Mouse (Mus musculus) liver, embryonic 15.5 days (tissue): ENCODE measurements around the gene Gtpbp4. TPM values are rescaled to one million over a fixed set of nuclear protein-coding genes. Genes with fewer than 3 reads are reported as not detected.
"Not testable (repeated sequence)": the region's sequence is repeated elsewhere in the genome, so short reads cannot be mapped to it uniquely, and the experiment has no call there.

Experiments
- ATAC-seq: fragments of 200-750 bp; cut with Nextera tagmentation; 2 replicates; pipeline ENCODE4 v1.8.0; 2017; ENCODE audit warnings: moderate number of reproducible peaks, mild to moderate bottlenecking, moderate library complexity; ENCODE audit not compliant: insufficient read depth
- H3K27ac ChIP-seq: fragments of 300-500 bp; sonication (generic); replicated peaks from 2 replicates; pipeline ENCODE4 v1.5.1; 2015; ENCODE audit warnings: mild to moderate bottlenecking, inconsistent platforms
- H3K27me3 ChIP-seq: fragments of 300-500 bp; sonication (generic); 2 replicates; pipeline ENCODE4 v1.6.1; 2015; ENCODE audit warnings: mild to moderate bottlenecking, inconsistent platforms
- H3K36me3 ChIP-seq: fragments of 300-500 bp; sonication (generic); replicated peaks from 2 replicates; pipeline ENCODE4 v1.6.1; 2015; ENCODE audit warnings: moderate library complexity, mild to moderate bottlenecking, inconsistent platforms
- H3K4me1 ChIP-seq: fragments of 300-500 bp; sonication (generic); replicated peaks from 2 replicates; pipeline ENCODE4 v1.6.1; 2015; ENCODE audit warnings: inconsistent platforms
- H3K4me2 ChIP-seq: fragments of 300-500 bp; sonication (generic); 2 replicates; pipeline ENCODE4 v1.6.1; 2015; ENCODE audit warnings: moderate library complexity, mild to moderate bottlenecking, inconsistent platforms
- H3K4me3 ChIP-seq: fragments of 300-500 bp; sonication (generic); replicated peaks from 2 replicates; pipeline ENCODE4 v1.5.1; 2015; ENCODE audit warnings: mild to moderate bottlenecking, inconsistent platforms
- H3K9ac ChIP-seq: fragments of 300-500 bp; sonication (generic); 2 replicates; pipeline ENCODE4 v1.6.1; 2015; ENCODE audit warnings: moderate library complexity, mild to moderate bottlenecking, inconsistent platforms
- H3K9me3 ChIP-seq: fragments of 300-500 bp; sonication (generic); replicated peaks from 2 replicates; pipeline ENCODE4 v1.6.1; 2016; ENCODE audit warnings: inconsistent platforms
- WGBS: fragments of 180-500 bp; shearing (Covaris S2); methylation state at CpG from one replicate; pipeline ENCODE4 v1.1.7; 2015; ENCODE audit warnings: mixed read lengths; ENCODE audit not compliant: insufficient replicate concordance; 5-methylcytosine and 5-hydroxymethylcytosine counted together
- polyA plus RNA-seq: library from polyadenylated mRNA; unstranded; fragments of >200 nt; fragmentation: Nextera tagmentation; extraction: Ambion mirVana; gene quantifications from 2 replicates; pipeline ENCODE4 v1.2.1, GENCODE M21; 2015

Gtpbp4 gene
- polyA plus RNA-seq, 1 experiment from 2014 or later = 35.9 TPM

DNA sequence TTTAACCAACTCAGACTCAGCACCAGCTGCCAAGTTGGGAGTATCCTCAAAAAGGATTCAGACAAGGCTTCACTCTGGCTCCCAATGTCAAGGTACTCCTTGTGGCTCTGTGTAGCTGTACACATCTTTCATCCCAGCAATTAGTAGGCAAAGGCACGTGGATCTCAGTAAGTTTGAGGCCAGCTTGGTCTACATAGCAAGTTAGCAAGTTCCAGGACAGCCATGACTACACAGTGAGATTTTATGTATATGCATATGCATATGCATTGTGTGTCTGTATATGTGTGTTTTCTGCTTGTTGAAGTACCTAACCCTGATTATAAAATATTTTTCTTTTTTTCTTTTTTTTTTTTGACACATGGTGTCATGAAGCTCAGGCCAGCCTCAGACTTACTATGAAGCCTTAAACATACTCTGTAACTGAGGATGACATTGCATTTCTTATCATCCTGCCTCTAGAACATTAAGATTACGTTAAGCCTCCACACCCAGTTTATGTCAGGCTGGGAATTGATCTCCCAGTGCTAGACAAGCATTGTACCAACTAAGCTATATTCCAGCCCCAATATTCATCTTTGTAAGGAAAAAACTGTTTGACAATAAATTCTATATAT lies 23.2 kb upstream of the Gtpbp4 start:
- no peaks in the 10 kb centered on the region; the same call in 1 of the 2 replicates for H3K9me3 ChIP-seq
- peak overlapping the region; percentile 41 for H3K4me2 ChIP-seq
- H3K4me1 ChIP-seq = peaks cover 70% of the 10 kb centered on the region
- H3K27ac ChIP-seq = peak overlapping the region; percentile 81
- WGBS = 29% methylated on average over 2 of the region's 2 CpGs
- peak; percentile 90 for ATAC-seq
- H3K27me3 ChIP-seq = no peaks in the 10 kb centered on the region
- no peaks in the 10 kb centered on the region for H3K36me3 ChIP-seq
- no peak overlapping the region for H3K9ac ChIP-seq
- no peak overlapping the region for H3K4me3 ChIP-seq

DNA sequence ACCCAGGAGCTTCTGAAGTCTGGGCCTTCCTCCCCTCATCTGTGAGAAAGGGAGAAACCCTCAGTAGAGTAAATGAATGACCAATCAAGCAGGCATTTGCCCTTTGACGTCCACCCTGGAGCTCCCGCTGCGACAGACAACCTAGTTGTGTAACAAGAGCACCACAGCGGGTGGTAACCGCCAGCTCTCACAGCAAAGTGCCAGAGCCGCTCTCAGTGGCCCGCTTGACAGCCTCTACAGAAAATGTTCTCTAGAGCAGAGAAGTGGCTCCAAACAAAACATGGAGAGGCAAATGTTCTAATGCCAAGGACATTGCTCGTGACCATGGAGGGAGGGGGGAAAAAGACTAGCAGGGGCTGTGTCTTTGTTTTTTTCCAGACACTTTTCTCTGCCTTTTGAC lies 21.3 kb upstream of the Gtpbp4 start:
- no peak overlapping the region for H3K4me3 ChIP-seq
- H3K27ac ChIP-seq = peak overlapping the region; percentile 74
- H3K27me3 ChIP-seq = no peaks in the 10 kb centered on the region
- H3K9me3 ChIP-seq = no peaks in the 10 kb centered on the region; the same call in 1 of the 2 replicates
- no peak for ATAC-seq
- no peak overlapping the region for H3K4me2 ChIP-seq
- H3K4me1 ChIP-seq = peaks cover 66% of the 10 kb centered on the region
- no peak overlapping the region for H3K9ac ChIP-seq
- 57% methylated on average over 8 of the region's 8 CpGs for WGBS
- H3K36me3 ChIP-seq = no peaks in the 10 kb centered on the region

DNA sequence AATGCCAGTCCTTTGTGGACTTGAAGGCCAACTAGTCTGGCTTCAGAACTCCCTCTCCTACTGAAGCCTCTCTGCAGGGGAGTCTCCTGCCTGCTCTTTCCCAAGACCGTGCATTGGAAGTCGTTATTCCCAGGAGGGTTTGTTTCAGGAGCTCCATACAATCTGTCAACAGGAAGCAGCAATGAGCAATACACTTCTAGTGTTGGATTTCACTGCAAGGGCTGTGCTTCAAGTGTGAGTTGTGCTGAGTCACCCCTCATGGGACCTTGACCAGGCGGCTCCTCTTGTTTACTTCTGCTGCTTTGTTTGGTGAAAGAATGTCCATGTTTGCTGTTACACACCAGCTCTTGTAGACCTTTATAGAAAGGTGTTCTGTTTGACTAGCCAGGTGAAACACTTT lies 18.5 kb upstream of the Gtpbp4 start:
- no peaks in the 10 kb centered on the region; the same call in 1 of the 2 replicates for H3K27me3 ChIP-seq
- H3K4me1 ChIP-seq = peaks cover 44% of the 10 kb centered on the region
- no peaks in the 10 kb centered on the region for H3K36me3 ChIP-seq
- H3K27ac ChIP-seq = peak overlapping the region; percentile 84
- H3K9ac ChIP-seq = no peak overlapping the region
- peak; percentile 43 for ATAC-seq
- peak overlapping the region; percentile 11; the same call in 1 of the 2 replicates for H3K4me2 ChIP-seq
- no peaks in the 10 kb centered on the region; the same call in 1 of the 2 replicates for H3K9me3 ChIP-seq
- H3K4me3 ChIP-seq = no peak overlapping the region
- WGBS = 12% methylated on average over 3 of the region's 3 CpGs

DNA sequence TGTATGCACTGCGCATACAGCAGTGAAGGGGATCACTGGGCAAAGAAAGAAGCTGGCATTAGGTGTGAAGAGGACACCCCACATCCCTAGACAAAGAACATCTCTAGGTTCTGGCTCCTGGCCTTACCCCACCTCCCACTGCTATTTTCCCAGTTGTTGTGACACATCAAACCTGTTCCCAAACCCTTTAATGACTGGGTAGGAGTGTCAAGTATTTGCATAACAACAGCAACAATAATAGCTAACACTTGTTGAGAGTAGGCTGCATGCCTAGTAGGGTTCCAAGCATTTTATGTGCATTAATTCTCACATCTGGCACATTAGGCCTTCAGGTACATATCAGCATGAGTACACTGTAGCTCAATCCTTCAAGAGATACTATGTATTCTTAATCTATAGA lies 17.6 kb upstream of the Gtpbp4 start:
- H3K9me3 ChIP-seq = no peaks in the 10 kb centered on the region; the same call in 1 of the 2 replicates
- no peak overlapping the region for H3K4me3 ChIP-seq
- no peak overlapping the region for H3K4me2 ChIP-seq
- H3K27ac ChIP-seq = peak overlapping the region; percentile 84
- no peak for ATAC-seq
- no peaks in the 10 kb centered on the region; the same call in 1 of the 2 replicates for H3K27me3 ChIP-seq
- peaks cover 34% of the 10 kb centered on the region for H3K4me1 ChIP-seq
- WGBS = 90% methylated on average over 1 of the region's 1 CpGs
- no peak overlapping the region for H3K9ac ChIP-seq
- H3K36me3 ChIP-seq = no peaks in the 10 kb centered on the region

DNA sequence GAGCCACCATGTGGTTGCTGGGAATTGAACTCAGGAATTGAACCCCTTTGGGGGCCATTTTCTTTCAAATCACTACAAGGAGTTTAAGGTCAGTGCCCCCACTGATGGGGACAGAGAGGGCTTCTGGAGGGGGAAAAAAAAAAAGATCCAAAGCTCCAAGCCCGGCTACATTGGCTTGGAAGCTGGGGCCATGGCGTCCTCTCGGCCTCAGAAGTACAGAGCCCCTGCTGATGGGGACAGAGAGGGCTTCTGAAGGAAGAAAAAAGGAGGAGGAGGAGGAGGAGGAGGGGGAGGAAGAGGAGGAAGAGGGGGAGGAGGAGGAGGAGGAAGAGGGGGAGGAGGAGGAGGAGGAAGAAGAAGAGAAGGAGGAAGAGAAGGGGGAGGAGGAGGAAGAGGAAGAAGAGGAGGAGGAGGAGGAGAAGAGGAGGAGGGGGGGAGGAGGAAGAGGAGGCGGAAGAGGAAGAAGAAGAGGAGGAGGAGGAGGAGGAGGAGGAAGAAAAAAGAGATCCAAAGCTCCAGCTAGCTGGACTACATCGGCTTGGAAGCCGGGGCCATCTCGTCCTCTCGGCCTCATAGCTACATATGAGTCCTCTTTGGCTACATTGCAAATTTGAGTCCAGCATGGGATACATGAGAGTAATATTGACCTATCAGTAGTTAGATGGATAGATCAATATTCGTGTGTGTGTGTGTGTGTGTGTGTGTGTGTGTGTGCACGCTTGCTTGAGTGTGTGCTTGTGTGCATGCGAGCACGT lies 15.9 kb upstream of the Gtpbp4 start:
- no peaks in the 10 kb centered on the region; the same call in 1 of the 2 replicates for H3K27me3 ChIP-seq
- WGBS = 42% methylated on average over 12 of the region's 12 CpGs
- peaks cover 21% of the 10 kb centered on the region for H3K4me1 ChIP-seq
- peak; percentile 78 for ATAC-seq
- H3K27ac ChIP-seq = no peak overlapping the region
- H3K4me3 ChIP-seq = no peak overlapping the region
- H3K4me2 ChIP-seq = no peak overlapping the region
- no peak overlapping the region for H3K9ac ChIP-seq
- H3K36me3 ChIP-seq = no peaks in the 10 kb centered on the region
- H3K9me3 ChIP-seq = no peaks in the 10 kb centered on the region; the same call in 1 of the 2 replicates

DNA sequence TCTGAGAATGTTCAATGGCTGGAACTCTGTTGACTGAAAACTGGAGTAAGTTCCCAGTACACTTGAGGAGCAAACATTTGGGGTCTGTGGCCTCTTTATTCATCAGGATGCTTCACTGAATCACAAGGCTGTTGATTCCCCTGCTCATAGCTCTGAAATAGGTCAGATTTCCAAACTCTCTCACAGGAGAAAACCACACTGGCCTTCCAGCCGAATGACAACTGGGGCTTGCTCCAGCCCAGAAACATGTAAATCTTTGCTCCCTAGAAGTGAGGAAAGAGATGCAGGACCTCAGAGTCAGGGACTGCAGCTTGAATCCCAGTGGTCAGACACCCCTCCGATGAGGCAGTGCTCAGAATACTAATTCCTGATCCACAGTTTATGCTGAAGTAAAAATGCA lies 7.4 kb upstream of the Gtpbp4 start:
- no peak for ATAC-seq
- Histone ChIP-seq H3K4me3 (no peak overlapping the region), H3K9me3 (no peaks in the 10 kb centered on the region), H3K4me1 (peaks cover 9% of the 10 kb centered on the region), H3K4me2 (no peak overlapping the region), H3K9ac (no peak overlapping the region), H3K36me3 (no peaks in the 10 kb centered on the region), H3K27ac (no peak overlapping the region), H3K27me3 (no peaks in the 10 kb centered on the region)
- 65% methylated on average over 2 of the region's 2 CpGs for whole genome bisulfite sequencing

DNA sequence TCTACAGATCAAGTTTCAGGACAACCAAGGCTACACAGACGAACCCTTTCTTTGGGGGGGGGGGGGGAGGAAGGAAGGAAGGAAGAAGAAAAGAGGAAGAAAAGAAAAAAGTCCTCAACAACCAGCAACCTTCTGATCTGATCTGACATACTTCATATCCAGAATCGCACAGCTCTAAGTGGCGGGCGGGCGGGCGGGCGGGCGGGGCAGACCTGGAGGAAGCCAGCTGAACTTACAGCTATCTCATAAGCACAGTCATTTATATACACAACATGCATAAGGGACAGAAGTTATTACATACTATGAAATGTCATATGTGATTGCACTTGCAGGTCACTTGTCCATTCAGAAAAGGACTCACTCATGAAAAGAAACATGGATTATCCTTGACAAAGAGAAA lies 3.6 kb upstream of the Gtpbp4 start:
- 19% methylated on average over 8 of the region's 8 CpGs for WGBS
- H3K27me3 ChIP-seq = no peaks in the 10 kb centered on the region
- peaks cover 31% of the 10 kb centered on the region for H3K4me1 ChIP-seq
- H3K4me3 ChIP-seq = no peak overlapping the region
- H3K36me3 ChIP-seq = no peaks in the 10 kb centered on the region
- H3K9me3 ChIP-seq = no peaks in the 10 kb centered on the region
- H3K27ac ChIP-seq = peak overlapping the region; percentile 63; the same call in 1 of the 2 replicates
- peak; percentile 55 for ATAC-seq
- peak overlapping the region; percentile 54 for H3K4me2 ChIP-seq
- no peak overlapping the region for H3K9ac ChIP-seq

DNA sequence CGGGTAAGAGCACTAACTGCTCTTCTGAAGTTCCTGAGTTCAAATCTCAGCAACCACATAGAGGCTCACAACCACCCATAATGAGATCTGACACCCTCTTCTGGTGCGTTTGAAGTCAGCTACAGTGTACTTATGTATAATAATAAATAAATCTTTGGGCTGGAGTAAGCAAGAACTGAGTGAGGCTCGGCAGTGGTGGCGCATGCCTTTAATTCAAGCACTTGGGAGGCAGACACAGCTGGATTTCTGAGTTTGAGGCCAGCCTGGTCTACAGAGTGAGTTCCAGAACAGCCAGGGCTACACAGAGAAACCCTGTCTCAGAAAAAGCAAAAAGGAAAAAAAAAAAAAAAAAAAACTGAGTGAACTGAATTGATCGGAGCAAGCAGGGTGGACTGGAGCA lies 1.3 kb upstream of the Gtpbp4 start:
- Histone ChIP-seq H3K27ac (peak overlapping the region; percentile 97), H3K4me1 (peaks cover 41% of the 10 kb centered on the region), H3K4me3 (peak overlapping the region; percentile 95), H3K4me2 (peak overlapping the region; percentile 90)
- not testable (repeated sequence) for H3K9me3 ChIP-seq, H3K36me3 ChIP-seq, ATAC-seq, H3K9ac ChIP-seq, H3K27me3 ChIP-seq
- 76% methylated on average over 5 of the region's 5 CpGs for WGBS

DNA sequence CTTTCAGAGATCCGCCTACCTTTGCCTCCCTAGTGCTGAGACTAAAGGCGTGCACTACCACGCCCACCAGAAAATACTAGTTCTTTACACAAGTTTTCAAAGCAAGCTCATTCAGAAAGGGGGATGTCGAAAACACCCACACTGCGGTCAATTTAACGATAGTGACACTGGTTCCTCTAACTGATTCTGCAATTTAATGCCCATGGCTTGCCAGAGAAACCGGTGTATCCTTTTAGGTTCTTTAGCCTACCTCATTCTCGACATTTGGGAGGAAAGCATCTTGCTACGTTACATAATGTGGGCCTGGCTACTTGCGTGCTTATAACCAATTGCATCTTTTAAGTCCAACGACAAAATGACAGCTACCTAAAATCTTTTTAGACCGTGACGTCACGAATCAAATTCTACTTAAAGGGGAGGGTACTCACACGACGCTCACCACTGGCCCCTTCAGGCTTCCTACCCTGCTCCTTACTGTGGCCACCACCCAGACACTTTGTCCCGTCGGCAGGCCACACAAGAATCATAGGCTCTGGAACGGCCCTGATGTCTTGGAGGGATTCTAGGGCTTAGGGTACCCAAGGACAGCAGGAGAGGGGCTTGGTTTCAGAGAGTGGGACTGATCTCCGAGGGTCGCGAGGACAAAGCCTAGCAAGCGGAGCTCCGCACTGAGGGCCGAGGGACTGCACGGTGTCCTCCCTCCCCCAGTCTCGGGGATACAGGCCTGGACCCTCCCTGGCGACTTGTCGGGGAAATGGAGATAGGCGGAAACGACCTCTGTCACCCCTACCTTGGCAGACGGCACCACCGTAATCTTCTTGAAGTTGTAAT lies 509 bp downstream of the Gtpbp4 start:
- H3K4me1 ChIP-seq = peaks cover 41% of the 10 kb centered on the region
- under 1% methylated on average over 33 of the region's 33 CpGs for WGBS
- ATAC-seq = peak; percentile 20
- no peaks in the 10 kb centered on the region for H3K27me3 ChIP-seq
- H3K9me3 ChIP-seq = no peaks in the 10 kb centered on the region
- peak overlapping the region; percentile 90 for H3K4me2 ChIP-seq
- H3K4me3 ChIP-seq = peak overlapping the region; percentile 95
- peaks cover 18% of the 10 kb centered on the region for H3K36me3 ChIP-seq
- H3K27ac ChIP-seq = peak overlapping the region; percentile 97
- peak overlapping the region; percentile 98 for H3K9ac ChIP-seq

DNA sequence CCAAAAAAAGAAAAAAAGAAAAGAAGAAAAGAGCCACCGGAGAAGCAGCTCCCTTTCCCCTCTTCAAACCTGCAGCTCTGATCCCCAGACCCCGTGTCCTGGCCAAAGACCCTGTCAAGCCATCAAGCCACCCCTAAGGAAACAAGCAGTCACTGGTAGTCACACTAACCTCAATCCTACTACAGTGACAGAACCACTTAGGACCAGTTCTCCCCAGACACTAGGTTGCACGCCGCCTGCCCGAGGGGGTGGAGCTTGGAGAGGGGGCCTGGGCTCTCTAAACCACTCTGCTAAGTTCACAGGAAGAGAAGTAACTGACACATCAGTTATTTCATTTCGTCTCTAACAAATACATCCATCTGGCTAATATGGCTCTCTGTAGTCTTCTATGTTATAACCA lies 3.7 kb downstream of the Gtpbp4 start:
- H3K36me3 ChIP-seq = peaks cover 48% of the 10 kb centered on the region

DNA sequence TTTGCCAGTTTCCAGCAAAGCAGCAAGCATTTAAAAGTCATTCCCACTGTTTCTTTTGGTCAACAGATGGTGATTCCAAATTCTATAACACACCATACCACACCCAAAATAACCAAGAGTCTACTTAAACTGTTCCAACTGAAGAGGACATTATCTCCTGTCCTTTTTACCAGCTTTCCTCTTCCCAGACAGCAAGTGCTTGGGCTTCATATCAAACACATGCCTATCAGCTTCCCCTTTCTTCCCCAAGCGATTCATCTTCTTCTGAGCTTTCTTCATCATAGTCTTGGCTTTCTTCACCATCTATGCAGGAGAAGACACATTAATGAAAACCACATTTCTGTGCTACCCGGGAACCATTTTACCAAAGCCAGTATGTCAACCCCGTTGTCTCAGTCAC lies 22.9 kb downstream of the Gtpbp4 start:
- no peaks in the 10 kb centered on the region for H3K27me3 ChIP-seq
- H3K27ac ChIP-seq = no peak overlapping the region
- no peak overlapping the region for H3K4me3 ChIP-seq
- no peak for ATAC-seq
- peaks cover 85% of the 10 kb centered on the region for H3K36me3 ChIP-seq
- WGBS = 51% methylated on average over 3 of the region's 3 CpGs
- H3K4me1 ChIP-seq = no peaks in the 10 kb centered on the region
- no peaks in the 10 kb centered on the region for H3K9me3 ChIP-seq
- no peak overlapping the region for H3K4me2 ChIP-seq
- H3K9ac ChIP-seq = no peak overlapping the region

More for the DNA sequence above, 3.7 kb downstream of the Gtpbp4 start:
- WGBS = 67% methylated on average over 6 of the region's 6 CpGs
- ATAC-seq = no peak
- no peak overlapping the region for H3K4me3 ChIP-seq
- no peak overlapping the region for H3K4me2 ChIP-seq
- no peaks in the 10 kb centered on the region for H3K27me3 ChIP-seq
- no peak overlapping the region for H3K9ac ChIP-seq
- peaks cover 30% of the 10 kb centered on the region for H3K4me1 ChIP-seq
- H3K27ac ChIP-seq = no peak overlapping the region
- H3K9me3 ChIP-seq = no peaks in the 10 kb centered on the region
